Mouse (Mus musculus) frontal cortex, postnatal 14 days (tissue): ENCODE measurements around the gene Zfp763.
"Not testable (repeated sequence)": the region's sequence is repeated elsewhere in the genome, so short reads cannot be mapped to it uniquely, and the experiment has no call there.

ENCODE experiments used
- DNase-seq, 2 experiments: peaks; one replicate each; pipeline ENCODE4 v3.0.0; 2022; ENCODE audit warnings: low spot score in 2 of 2

Zfp763 gene

GRCm38 (mm10) chr17:33032900-33033891 lies at the start of gene Zfp763:
Gene Zfp763 (minus strand): TSS chr17:33033402.
- DNase-seq = peak; percentile 75 to 76

- DNase-seq = no peak
Observed at GRCm38 (mm10) chr17:33067958-33068357, 34.8 kb upstream of the Zfp763 start, which contains the start of gene 4921501E09Rik. Gene 4921501E09Rik (minus strand): TSS chr17:33068058.

GRCm38 (mm10) chr17:33063001-33063400 lies 29.8 kb upstream of the Zfp763 start:
- no peak for DNase-seq

- no peak for DNase-seq
Observed at GRCm38 (mm10) chr17:33058791-33059190, 25.6 kb upstream of the Zfp763 start.

GRCm38 (mm10) chr17:33032376-33032775 lies 826 bp downstream of the Zfp763 start:
- no peak for DNase-seq

- not testable (repeated sequence) for DNase-seq
Observed at GRCm38 (mm10) chr17:33020434-33020833, 12.8 kb downstream of the Zfp763 start.

GRCm38 (mm10) chr17:33008337-33008736 lies 24.9 kb downstream of the Zfp763 start:
- no peak for DNase-seq

GRCm38 (mm10) chr17:32998492-32998891 lies 34.7 kb downstream of the Zfp763 start:
- DNase-seq = no peak

- DNase-seq = peak; percentile 83 to 86
Observed at GRCm38 (mm10) chr17:32992699-32993474, 40.3 kb downstream of the Zfp763 start, which contains the start of gene Zfp952. Gene Zfp952 (plus strand): TSS chr17:32993129.

- DNase-seq = no peak
Observed at GRCm38 (mm10) chr17:32991965-32992698, 41.1 kb downstream of the Zfp763 start.

GRCm38 (mm10) chr17:32986301-32986700 lies 46.9 kb downstream of the Zfp763 start:
- DNase-seq = no peak

GRCm38 (mm10) chr17:32981361-32981760 lies 51.8 kb downstream of the Zfp763 start:
- no peak for DNase-seq
